Mouse (Mus musculus) CH12.LX (cell line): ENCODE results near the gene Ethe1. TPM values are rescaled to one million over a fixed set of nuclear protein-coding genes. Genes with fewer than 3 reads are reported as not detected.

Experiments
- DNase-seq: peaks from one replicate; pipeline ENCODE4 v3.0.0-alpha.2; 2013; ENCODE audit errors: extremely low read depth
- H3K27ac ChIP-seq: 2 replicates; pipeline ENCODE4 v1.5.1; 2012; ENCODE audit warnings: low read depth, mild to moderate bottlenecking, control low read depth, moderate library complexity; ENCODE audit not compliant: insufficient read depth
- H3K27me3 ChIP-seq: replicated peaks from 2 replicates; pipeline ENCODE3; 2012; ENCODE audit warnings: inconsistent platforms
- H3K36me3 ChIP-seq, 2 experiments: replicated peaks in 1 of 2; 2 replicates each; pipeline versions ENCODE3 to v1.6.1; 2012; ENCODE audit warnings: inconsistent platforms in 1 of 2, low read length in 1 of 2, mild to moderate bottlenecking in 1 of 2, mixed read lengths in 1 of 2, moderate library complexity in 1 of 2; ENCODE audit not compliant: control insufficient read depth in 1 of 2, insufficient read depth in 1 of 2
- H3K4me1 ChIP-seq, 2 experiments: 2 replicates each; pipeline ENCODE4 v1.6.1; 2012; ENCODE audit warnings: inconsistent platforms in 1 of 2, moderate library complexity in 1 of 2; ENCODE audit not compliant: insufficient read depth in 2 of 2, control insufficient read depth in 1 of 2
- H3K4me2 ChIP-seq: 2 replicates; pipeline ENCODE4 v1.6.1; 2012; ENCODE audit warnings: low read depth, mild to moderate bottlenecking, control low read depth; ENCODE audit not compliant: poor library complexity, insufficient read depth, severe bottlenecking
- H3K4me3 ChIP-seq, 3 experiments: fragments of 150-350 bp in 1 of 3; sonication (generic) in 1 of 3; replicated peaks in 1 of 3; 2 replicates each; pipeline versions ENCODE3 to v1.5.1; 2011 to 2012; ENCODE audit warnings: low read depth in 2 of 3, low read length in 2 of 3, mild to moderate bottlenecking in 2 of 3, moderate library complexity in 2 of 3, control low read depth in 1 of 3, improper control_type of control experiment in 1 of 3, inconsistent platforms in 1 of 3, mixed read lengths in 1 of 3; ENCODE audit not compliant: poor library complexity in 1 of 3
- H3K79me2 ChIP-seq: replicated peaks from 2 replicates; pipeline ENCODE4 v1.6.1; 2012; ENCODE audit warnings: mild to moderate bottlenecking, moderate library complexity; ENCODE audit not compliant: control insufficient read depth, poor library complexity, insufficient read depth, severe bottlenecking; ENCODE audit errors: extremely low read depth
- H3K9ac ChIP-seq: 2 replicates; pipeline ENCODE4 v1.6.1; 2012; ENCODE audit warnings: low read depth, mild to moderate bottlenecking, control low read depth, moderate library complexity; ENCODE audit not compliant: insufficient read depth
- H3K9me3 ChIP-seq: replicated peaks from 2 replicates; pipeline ENCODE3; 2012; ENCODE audit warnings: low read length, inconsistent platforms, mixed read lengths
- BHLHE40 ChIP-seq: IDR thresholded peaks from 2 replicates; pipeline ENCODE4 v1.6.1; 2011; ENCODE audit warnings: mild to moderate bottlenecking, low read depth, low read length, improper control_type of control experiment
- CHD1 ChIP-seq: IDR thresholded peaks from 2 replicates; pipeline ENCODE4 v1.6.1; 2012; ENCODE audit warnings: low read depth, low read length, improper control_type of control experiment, inconsistent platforms
- CHD2 ChIP-seq: IDR thresholded peaks from 2 replicates; pipeline ENCODE4 v1.6.1; 2011; ENCODE audit warnings: low read length, improper control_type of control experiment
- CTCF ChIP-seq, 2 experiments: IDR thresholded peaks in 1 of 2; conservative IDR thresholded peaks in 1 of 2; 2 replicates each; pipeline ENCODE4 v1.5.1; 2011 to 2012; ENCODE audit warnings: low read depth in 2 of 2, low read length in 2 of 2, improper control_type of control experiment in 1 of 2, inconsistent platforms in 1 of 2, mild to moderate bottlenecking in 1 of 2, moderate library complexity in 1 of 2
- E2F4 ChIP-seq: IDR thresholded peaks from 2 replicates; pipeline ENCODE4 v1.6.1; 2011; ENCODE audit warnings: low read depth, low read length, improper control_type of control experiment; ENCODE audit not compliant: insufficient replicate concordance
- ELF1 ChIP-seq: IDR thresholded peaks from 2 replicates; pipeline ENCODE4 v1.6.1; 2014; ENCODE audit warnings: low read depth, mild to moderate bottlenecking, inconsistent platforms, low read length, improper control_type of control experiment
- EP300 ChIP-seq: IDR thresholded peaks from 2 replicates; pipeline ENCODE4 v1.6.1; 2011; ENCODE audit warnings: low read length, improper control_type of control experiment
- ETS1 ChIP-seq: conservative IDR thresholded peaks from 2 replicates; pipeline ENCODE4 v1.6.1; 2012; ENCODE audit warnings: low read depth, mild to moderate bottlenecking, inconsistent platforms, low read length, improper control_type of control experiment, moderate library complexity
- GABPA ChIP-seq: IDR thresholded peaks from 2 replicates; pipeline ENCODE4 v1.6.1; 2012; ENCODE audit warnings: low read depth, low read length, improper control_type of control experiment, inconsistent platforms; ENCODE audit not compliant: insufficient replicate concordance
- HCFC1 ChIP-seq: IDR thresholded peaks from 2 replicates; pipeline ENCODE4 v1.6.1; 2012; ENCODE audit warnings: low read depth, mild to moderate bottlenecking, inconsistent platforms, low read length, improper control_type of control experiment
- IRF4 ChIP-seq: IDR thresholded peaks from 2 replicates; pipeline ENCODE4 v1.6.1; 2014; ENCODE audit warnings: low read depth, mild to moderate bottlenecking, inconsistent platforms, low read length, improper control_type of control experiment
- JUN ChIP-seq: IDR thresholded peaks from 2 replicates; pipeline ENCODE4 v1.6.1; 2011; ENCODE audit warnings: low read depth, mild to moderate bottlenecking, low read length, improper control_type of control experiment, moderate library complexity; ENCODE audit not compliant: insufficient read depth
- JUND ChIP-seq: conservative IDR thresholded peaks from 2 replicates; pipeline ENCODE4 v1.6.1; 2011; ENCODE audit warnings: low read depth, low read length, improper control_type of control experiment
- KAT2A ChIP-seq: IDR thresholded peaks from 2 replicates; pipeline ENCODE4 v1.6.1; 2012; ENCODE audit warnings: low read length, improper control_type of control experiment, inconsistent platforms; ENCODE audit not compliant: insufficient replicate concordance
- MAFK ChIP-seq: IDR thresholded peaks from 2 replicates; pipeline ENCODE4 v1.6.1; 2011; ENCODE audit warnings: low read length, improper control_type of control experiment; ENCODE audit not compliant: insufficient replicate concordance
- MAX ChIP-seq: IDR thresholded peaks from 2 replicates; pipeline ENCODE4 v1.6.1; 2011; ENCODE audit warnings: low read length, improper control_type of control experiment
- MAZ ChIP-seq: IDR thresholded peaks from 2 replicates; pipeline ENCODE4 v1.6.1; 2012; ENCODE audit warnings: low read depth, mild to moderate bottlenecking, inconsistent platforms, low read length, improper control_type of control experiment, moderate library complexity
- MEF2A ChIP-seq: IDR thresholded peaks from 2 replicates; pipeline ENCODE4 v1.6.1; 2014; ENCODE audit warnings: low read depth, mild to moderate bottlenecking, inconsistent platforms, low read length, improper control_type of control experiment, borderline replicate concordance
- MXI1 ChIP-seq: IDR thresholded peaks from 2 replicates; pipeline ENCODE4 v1.6.1; 2011; ENCODE audit warnings: mild to moderate bottlenecking, low read depth, low read length, improper control_type of control experiment
- NELFE ChIP-seq: IDR thresholded peaks from 2 replicates; pipeline ENCODE4 v1.6.1; 2011; ENCODE audit warnings: low read depth, low read length, improper control_type of control experiment
- NRF1 ChIP-seq: IDR thresholded peaks from 2 replicates; pipeline ENCODE4 v1.6.1; 2014; ENCODE audit warnings: low read depth, mild to moderate bottlenecking, inconsistent platforms, low read length, improper control_type of control experiment, moderate library complexity
- PAX5 ChIP-seq: IDR thresholded peaks from 2 replicates; pipeline ENCODE4 v1.6.1; 2012; ENCODE audit warnings: low read length, inconsistent platforms, mixed read lengths
- POLR2A ChIP-seq: IDR thresholded peaks from 2 replicates; pipeline ENCODE4 v1.6.1; 2011; ENCODE audit warnings: low read depth, mild to moderate bottlenecking, improper control_type of control experiment, low read length
- POLR2AphosphoS2 ChIP-seq: IDR thresholded peaks from 2 replicates; pipeline ENCODE4 v1.6.1; 2011; ENCODE audit warnings: low read depth, low read length, improper control_type of control experiment
- RAD21 ChIP-seq: IDR thresholded peaks from 2 replicates; pipeline ENCODE4 v1.6.1; 2011; ENCODE audit warnings: low read depth, mild to moderate bottlenecking, low read length, improper control_type of control experiment, moderate library complexity
- RCOR1 ChIP-seq: conservative IDR thresholded peaks from 2 replicates; pipeline ENCODE4 v1.6.1; 2012; ENCODE audit warnings: low read depth, mild to moderate bottlenecking, inconsistent platforms, low read length, improper control_type of control experiment
- SIN3A ChIP-seq: IDR thresholded peaks from 2 replicates; pipeline ENCODE4 v1.6.1; 2012; ENCODE audit warnings: low read length, improper control_type of control experiment, inconsistent platforms
- TBP ChIP-seq: conservative IDR thresholded peaks from 2 replicates; pipeline ENCODE4 v1.6.1; 2011; ENCODE audit warnings: low read depth, low read length, improper control_type of control experiment
- TCF12 ChIP-seq: IDR thresholded peaks from 2 replicates; pipeline ENCODE4 v1.6.1; 2014; ENCODE audit warnings: low read depth, mild to moderate bottlenecking, inconsistent platforms, low read length, improper control_type of control experiment
- UBTF ChIP-seq: IDR thresholded peaks from 2 replicates; pipeline ENCODE4 v1.6.1; 2012; ENCODE audit warnings: low read depth, mild to moderate bottlenecking, inconsistent platforms, low read length, improper control_type of control experiment, moderate library complexity
- USF2 ChIP-seq: conservative IDR thresholded peaks from 2 replicates; pipeline ENCODE4 v1.6.1; 2011; ENCODE audit warnings: low read depth, low read length, improper control_type of control experiment
- ZC3H11A ChIP-seq: IDR thresholded peaks from 2 replicates; pipeline ENCODE4 v1.6.1; 2012; ENCODE audit warnings: low read depth, mild to moderate bottlenecking, inconsistent platforms, low read length, improper control_type of control experiment
- ZKSCAN1 ChIP-seq: IDR thresholded peaks from 2 replicates; pipeline ENCODE4 v1.6.1; 2012; ENCODE audit warnings: low read depth, inconsistent platforms, low read length, improper control_type of control experiment, borderline replicate concordance
- ZMIZ1 ChIP-seq: IDR thresholded peaks from 2 replicates; pipeline ENCODE4 v1.6.1; 2012; ENCODE audit warnings: low read depth, mild to moderate bottlenecking, inconsistent platforms, low read length, improper control_type of control experiment
- ZNF384 ChIP-seq: IDR thresholded peaks from 2 replicates; pipeline ENCODE4 v1.6.1; 2012; ENCODE audit warnings: low read depth, low read length, improper control_type of control experiment, inconsistent platforms
- dilution Hi-C: fragments of 300-500 bp; cut with MboI; formaldehyde crosslinking; loops from 2 replicates; pipeline ENCODE4 v1.14.3; 2020; ENCODE audit warnings: low sequenced_read_pairs; ENCODE audit not compliant: extremely low pct_unique_long_range_greater_than_20kb, extremely low pct_ligation_motif_present
- in situ Hi-C: fragments of 300-500 bp; cut with MboI; formaldehyde crosslinking; loops from 3 replicates; pipeline ENCODE4 v1.14.3; 2019; ENCODE audit warnings: low sequenced_read_pairs, low pct_ligation_motif_present, low pct_unique_long_range_greater_than_20kb, mixed read lengths
- polyA plus RNA-seq: library from polyadenylated mRNA; unstranded; fragments of >175 nt; gene quantifications from 2 replicates; pipeline ENCODE4 v1.2.1, GENCODE M21; 2012; ENCODE audit warnings: low read depth; ENCODE audit not compliant: insufficient read length
- total RNA-seq, 2 experiments: library from RNA; depleted of rRNA; stranded (reverse); fragments of 300-350 nt in 1 of 2; fragments of >200 nt in 1 of 2; gene quantifications; 2 replicates each; pipeline ENCODE4 v1.2.3; 2012 to 2014

The Ethe1 gene
- total and polyA plus RNA-seq, 3 experiments = 22.8 to 32.0 (median 24.1) TPM

- TF ChIP-seq IRF4 (peak; percentile 68), MEF2A (peak; percentile 80), PAX5 (no peak), TBP (peak; percentile 26; the same call in 1 of the 2 replicates), JUN (peak; percentile 88), NRF1 (peak; percentile 76), POLR2A (no peak), MAX (peak; percentile 54), RCOR1 (peak; percentile 27; the same call in 1 of the 2 replicates), USF2 (peak; percentile 13; the same call in 1 of the 2 replicates), ZMIZ1 (no peak), E2F4 (no peak), SIN3A (no peak), ZNF384 (no peak)
Measured at GRCm38 (mm10) chr7:24564607-24565265, 22.6 kb upstream of the Ethe1 start (continued).

- H3K4me1 ChIP-seq = peaks cover 41 to 93% of the 10 kb centered on the region in 2 experiments
- H3K27me3 ChIP-seq = no peaks in the 10 kb centered on the region
- peak; percentile 88 for DNase-seq
- H3K4me3 ChIP-seq = peak overlapping the region; percentile 11 to 53 (median 37)
- peak overlapping the region; percentile 100 for H3K27ac ChIP-seq
- dilution Hi-C loops (no loop called here), in situ Hi-C loops (loop anchor here (5.0 kb wide), 1 partner anchor 33 kb away; the partner anchor contains the start of gene Irgq)
- peaks cover 38 to 65% of the 10 kb centered on the region in 2 experiments for H3K36me3 ChIP-seq
- peak overlapping the region; percentile 41; the same call in 1 of the 2 replicates for H3K9ac ChIP-seq
- peak overlapping the region; percentile 80 for H3K4me2 ChIP-seq
- H3K79me2 ChIP-seq = peaks cover 8% of the 10 kb centered on the region; the same call in 1 of the 2 replicates
- H3K9me3 ChIP-seq = no peaks in the 10 kb centered on the region
- no peak for TF ChIP-seq MAFK
- peak; percentile 29; the same call in 1 of the 2 replicates for TF ChIP-seq ETS1
- no peak for TF ChIP-seq JUND
- TF ChIP-seq RAD21 = no peak
- TF ChIP-seq SIN3A = no peak
- TF ChIP-seq HCFC1 = no peak
- peak; percentile 42; the same call in 1 of the 2 replicates for TF ChIP-seq TBP
- TF ChIP-seq UBTF = peak; percentile 73
- no peak for TF ChIP-seq MEF2A
- TF ChIP-seq ZKSCAN1 = no peak
- TF ChIP-seq CHD2 = no peak
- no peak for TF ChIP-seq MXI1
- TF ChIP-seq CTCF (conservative IDR thresholded peaks at IDR 0.05 in 1 of 2, IDR thresholded peaks at IDR 0.05 in 1 of 2; ENCODE audit: low read depth in 2 of 2, low read length in 2 of 2) = no peak
- TF ChIP-seq TCF12 = peak; percentile 56; the same call in 1 of the 2 replicates
- TF ChIP-seq GABPA = no peak
- no peak for TF ChIP-seq KAT2A
- TF ChIP-seq E2F4 = no peak
- TF ChIP-seq POLR2AphosphoS2 = no peak
- TF ChIP-seq IRF4 = peak; percentile 49; the same call in 1 of the 2 replicates
- TF ChIP-seq ELF1 = 0 out of 2 replicates have a peak, but pooled peaks have one; percentile 20
- TF ChIP-seq BHLHE40 = peak; percentile 23; the same call in 1 of the 2 replicates
- TF ChIP-seq RCOR1 = no peak
- TF ChIP-seq EP300 = no peak; the same call in 1 of the 2 replicates
- TF ChIP-seq ZMIZ1 = no peak
- TF ChIP-seq CHD1 = no peak
- TF ChIP-seq NELFE = 0 out of 2 replicates have a peak, but pooled peaks have one; percentile 30
- peak; percentile 29; the same call in 1 of the 2 replicates for TF ChIP-seq NRF1
- TF ChIP-seq MAZ = 0 out of 2 replicates have a peak, but pooled peaks have one; percentile 47
- TF ChIP-seq ZC3H11A = no peak
Measured at GRCm38 (mm10) chr7:24565627-24566026, 21.7 kb upstream of the Ethe1 start.
